Mouse (Mus musculus) gastrocnemius, postnatal 36 days (tissue): Measurements from ENCODE around the gene Wdr46. TPM values are rescaled to one million over a fixed set of nuclear protein-coding genes. Genes with fewer than 3 reads are reported as not detected.
A peak's percentile ranks its signal among the peaks of the same experiment; 100 is the strongest.
"Not testable (repeated sequence)": the region's sequence is repeated elsewhere in the genome, so short reads cannot be mapped to it uniquely, and the experiment has no call there.

Experiments
- DNase-seq, 2 experiments: peaks; one replicate each; pipeline ENCODE4 v3.0.0; 2022
- intact Hi-C: fragments of 180-260 bp; cut with DNase I; formaldehyde crosslinking; loops from one replicate; pipeline ENCODE4 v1.15.1; 2025
- long read RNA-seq, 2 experiments: library from polyadenylated mRNA; stranded (forward); transcript quantifications; one replicate each; pipeline ENCODE4 v2.0.0; 2021
- total RNA-seq, 2 experiments: library from RNA; stranded (reverse); gene quantifications; 2 replicates each; pipeline ENCODE4 v1.2.3; 2021

Wdr46 gene
- 1 to 10 TPM; 8.4 to 9.7 TPM for total RNA-seq
- long read RNA-seq, experiment 1, transcript Wdr46-201 (15 exons, 2,229 nt): major isoform, 7 of 9 reads
- long read RNA-seq, experiment 1, partial matches to known transcripts: 2 of 9 reads
- long read RNA-seq, experiment 1, other reads (novel, unspliced or antisense): 0 of 9 reads
- long read RNA-seq, experiment 2, partial matches to known transcripts: 11 of 17 reads
- long read RNA-seq, experiment 2, other reads (novel, unspliced or antisense): 3 of 17 reads

DNA sequence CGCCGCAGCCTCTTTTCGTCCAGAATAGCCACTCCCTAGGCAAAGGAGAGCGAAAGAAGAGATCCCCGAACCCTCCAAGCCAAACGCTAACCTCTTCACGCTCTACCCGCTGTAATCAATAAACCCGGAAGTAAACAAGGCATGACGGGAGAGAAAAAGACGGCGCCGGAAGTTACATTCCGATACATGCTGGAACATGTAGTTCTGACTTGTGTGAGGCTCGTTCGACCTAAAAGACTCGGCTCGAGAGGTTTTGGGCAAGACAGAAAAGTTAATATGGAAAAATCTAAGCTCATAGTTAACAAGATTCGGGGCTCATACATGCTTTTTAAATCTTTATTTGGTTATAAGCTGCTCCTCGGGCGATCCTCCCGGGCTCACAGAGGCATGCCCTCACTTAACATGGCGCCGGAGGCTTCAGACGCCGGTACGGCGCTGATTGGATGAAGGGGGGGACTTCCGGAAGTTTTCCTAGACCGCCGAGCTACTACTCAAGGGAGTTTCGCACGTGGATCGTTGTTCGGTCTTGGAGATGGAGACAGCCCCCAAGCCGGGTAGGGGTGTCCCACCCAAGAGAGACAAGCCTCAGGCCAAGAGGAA is at the start of gene Wdr46, which contains the start of gene Pfdn6:
TSS of gene Wdr46 (plus strand) at position 455 of the 600 bp plus-strand sequence.
TSS of gene Pfdn6 (minus strand) at position 138 of the 600 bp plus-strand sequence.
- intact Hi-C loops: loop anchor here (2.0 kb wide), 1 partner anchor 14 kb away; the partner anchor contains the start of gene Vps52
- peak; percentile 77 to 80 for DNase-seq

GRCm38 (mm10) chr17:33891357-33891756 is 49.1 kb upstream of the Wdr46 start:
- no peak for DNase-seq
- intact Hi-C loops: no loop called here

GRCm38 (mm10) chr17:33891892-33892291 is 48.6 kb upstream of the Wdr46 start:
- intact Hi-C loops, DNase-seq: not testable (repeated sequence)

- no peak for DNase-seq
- intact Hi-C loops: no loop called here
Measured at GRCm38 (mm10) chr17:33892429-33892828, 48.0 kb upstream of the Wdr46 start.

DNA sequence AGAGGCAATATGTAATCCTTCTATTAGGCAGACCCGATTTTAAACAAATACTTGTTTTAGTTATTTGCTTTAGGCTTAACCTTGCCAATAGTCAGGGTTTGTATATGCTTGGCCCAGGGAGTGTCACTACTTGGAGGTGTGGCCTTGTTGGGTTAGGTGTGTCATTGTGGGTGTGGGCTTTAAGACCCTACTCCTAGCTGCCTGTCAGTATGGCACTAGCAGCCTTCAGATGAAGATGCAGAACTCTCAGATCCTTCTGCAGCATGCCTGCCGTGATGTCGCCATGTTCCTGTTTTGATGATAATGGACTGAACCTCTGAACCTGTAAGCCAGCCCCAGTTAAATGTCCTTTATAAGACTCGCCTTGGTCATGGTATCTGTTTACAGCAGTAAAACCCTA is 47.4 kb upstream of the Wdr46 start:
- DNase-seq, intact Hi-C loops: not testable (repeated sequence)

- intact Hi-C loops: no loop called here
- no peak for DNase-seq
Measured at GRCm38 (mm10) chr17:33897114-33897794, 43.2 kb upstream of the Wdr46 start.

GRCm38 (mm10) chr17:33898193-33898592 is 42.3 kb upstream of the Wdr46 start:
- DNase-seq, intact Hi-C loops: not testable (repeated sequence)

DNA sequence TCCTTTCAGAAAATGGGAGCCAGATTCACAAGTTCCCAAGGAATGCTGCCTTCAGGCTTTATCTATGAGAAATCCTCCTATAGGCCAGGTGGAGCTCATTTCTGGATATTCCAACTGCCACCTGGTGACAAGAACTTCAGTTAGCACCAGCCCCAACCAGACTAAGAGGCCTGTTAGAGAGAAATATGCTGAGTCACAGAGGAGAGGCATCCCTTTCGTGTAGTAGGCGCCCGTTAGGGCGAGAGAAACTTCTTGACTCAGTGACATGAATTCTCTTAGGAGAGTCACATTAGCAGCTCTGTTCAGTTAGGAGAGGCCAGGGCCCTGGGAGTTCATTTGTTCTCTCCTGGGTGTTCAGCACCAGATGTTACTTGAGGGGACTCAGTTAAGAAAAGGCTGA is 40.8 kb upstream of the Wdr46 start:
- intact Hi-C loops: no loop called here
- DNase-seq: no peak

GRCm38 (mm10) chr17:33900281-33900988 is 40.0 kb upstream of the Wdr46 start:
- intact Hi-C loops: no loop called here
- no peak for DNase-seq

GRCm38 (mm10) chr17:33900989-33901314 is 39.5 kb upstream of the Wdr46 start:
- DNase-seq: no peak
- intact Hi-C loops: no loop called here

GRCm38 (mm10) chr17:33901653-33902052 is 38.8 kb upstream of the Wdr46 start:
- no peak for DNase-seq
- intact Hi-C loops: no loop called here

- no peak for DNase-seq
- intact Hi-C loops: no loop called here
Measured at GRCm38 (mm10) chr17:33902079-33902478, 38.4 kb upstream of the Wdr46 start.

- intact Hi-C loops: no loop called here
- no peak for DNase-seq
Measured at GRCm38 (mm10) chr17:33902491-33902890, 38.0 kb upstream of the Wdr46 start.

GRCm38 (mm10) chr17:33903911-33904651 is 36.4 kb upstream of the Wdr46 start:
- DNase-seq, intact Hi-C loops: not testable (repeated sequence)

GRCm38 (mm10) chr17:33904835-33905234 is 35.6 kb upstream of the Wdr46 start, which contains the start of gene Platr17:
TSS of gene Platr17 (plus strand) at chr17:33905135.
- DNase-seq, intact Hi-C loops: not testable (repeated sequence)

DNA sequence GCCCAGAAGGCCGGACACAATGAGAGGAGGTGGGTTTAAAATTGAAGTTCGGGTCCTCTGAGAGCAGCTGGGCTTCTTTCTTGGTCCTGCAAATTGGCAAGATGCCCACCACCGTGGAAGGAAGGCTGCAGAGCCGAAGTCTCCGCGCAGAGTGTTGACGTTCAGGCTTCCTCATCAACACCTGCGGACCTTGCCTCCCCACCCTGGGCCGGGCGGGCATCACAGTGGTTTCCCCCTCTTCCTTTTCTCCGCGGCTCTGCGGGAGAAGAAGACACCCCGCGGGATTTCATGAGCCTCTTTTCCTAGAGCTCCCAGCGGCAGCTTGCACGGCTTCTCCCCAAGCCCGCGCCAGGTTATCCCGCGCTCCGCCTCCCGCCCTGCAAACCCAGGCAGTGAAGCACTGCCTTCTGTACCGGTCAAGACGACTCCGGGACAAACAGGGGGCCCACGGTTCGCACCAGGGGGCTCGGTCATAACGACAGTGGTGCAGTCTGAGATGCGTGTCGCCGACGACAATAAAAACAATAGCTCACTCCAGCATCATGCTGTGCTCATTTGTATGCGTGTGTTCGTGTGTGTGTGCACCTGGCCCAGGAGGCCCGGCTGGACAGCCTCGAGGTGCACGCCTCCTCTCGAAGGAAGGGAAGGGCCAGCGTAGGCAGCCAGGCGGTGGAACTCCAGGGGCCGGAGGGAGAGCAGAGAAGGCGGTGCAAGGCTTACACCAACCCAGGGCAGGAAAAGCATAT is 32.0 kb upstream of the Wdr46 start:
- intact Hi-C loops: no loop called here
- DNase-seq: peak in 1 of 2 experiments; percentile 16

DNA sequence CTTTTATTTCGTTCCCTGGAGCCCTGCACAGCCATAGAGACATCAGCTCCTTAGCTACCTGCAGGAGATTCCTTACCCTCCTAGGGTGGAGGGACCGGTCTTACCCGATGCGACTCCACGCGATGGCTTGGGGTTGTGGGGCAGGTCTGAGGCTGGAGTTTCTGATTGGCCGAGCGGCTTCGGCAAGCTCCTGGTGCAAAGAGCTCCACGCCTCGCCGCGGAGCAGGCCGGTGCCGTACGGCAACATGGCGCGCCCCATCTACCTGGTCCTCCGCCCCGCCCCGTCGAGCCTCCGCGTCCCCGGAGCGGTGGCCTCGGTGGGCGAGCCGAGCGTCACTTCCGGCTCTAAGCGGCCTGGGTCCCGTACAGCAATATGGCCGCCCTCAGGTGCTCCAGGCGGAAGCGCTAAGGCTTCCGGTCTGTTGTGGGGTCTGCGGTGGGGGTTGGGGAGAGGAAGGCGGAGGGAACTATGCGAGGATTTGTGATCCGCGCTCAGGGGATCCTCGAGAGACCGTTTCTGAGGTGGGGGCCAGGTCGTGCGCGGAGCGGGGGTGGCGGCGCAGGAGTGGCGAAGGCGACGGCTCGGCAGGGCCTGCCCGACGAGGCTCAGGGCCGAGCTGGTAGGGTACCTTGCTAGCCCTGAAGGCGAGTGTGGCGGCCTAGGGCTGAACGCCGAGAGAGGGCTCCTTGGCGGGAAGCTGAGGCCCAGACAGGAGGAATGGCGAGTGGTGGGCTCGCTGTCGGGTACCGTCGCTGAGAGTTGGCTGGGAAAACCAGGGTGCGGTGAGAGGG is 31.2 kb upstream of the Wdr46 start, which contains the start of gene Daxx:
TSS of gene Daxx (plus strand) at position 338 of the 792 bp plus-strand sequence.
- intact Hi-C loops: no loop called here
- peak; percentile 97 to 99 for DNase-seq

- intact Hi-C loops: no loop called here
- peak in 1 of 2 experiments; percentile 11 for DNase-seq
Measured at GRCm38 (mm10) chr17:33909869-33910250, 30.6 kb upstream of the Wdr46 start.
